Mouse (Mus musculus) CD4-positive, CD25-positive, alpha-beta regulatory T cell, adult 9 weeks (primary cell): Measurements from ENCODE around the gene Shroom4. TPM values are rescaled to one million over a fixed set of nuclear protein-coding genes. Genes with fewer than 3 reads are reported as not detected.

Source experiments
- polyA plus RNA-seq: library from polyadenylated mRNA; unstranded; fragments of 100-300 nt; shearing (Covaris generic); gene quantifications from one replicate; pipeline ENCODE4 v1.2.1, GENCODE M21; 2017

Gene Shroom4
- polyA plus RNA-seq, result not detected

GRCm38 (mm10) chrX:6399626-6400397 is at the start of gene Shroom4:
TSS of gene Shroom4 (plus strand) at chrX:6399854.

Other genes with a start within 250 kb of the Shroom4 start
- not detected for gene Nudt10, start 226.8 kb upstream of the Shroom4 start, polyA plus RNA-seq
- gene Bmp15, start 79.1 kb upstream of the Shroom4 start, polyA plus RNA-seq, result not detected